Mouse (Mus musculus) kidney, postnatal 0 days (tissue): ENCODE results near the gene Ntsr1. TPM values are rescaled to one million over a fixed set of nuclear protein-coding genes. Genes with fewer than 3 reads are reported as not detected.

Experiments
- ATAC-seq: fragments of 200-750 bp; cut with Nextera tagmentation; replicated peaks from 2 replicates; pipeline ENCODE4 v1.8.0; 2017; ENCODE audit warnings: low read depth, moderate number of reproducible peaks, moderate TSS enrichment, moderate library complexity; ENCODE audit not compliant: low FRiP score
- DNase-seq: peaks from one replicate; pipeline ENCODE4 v3.0.0-alpha.2; 2016; ENCODE audit warnings: low spot score
- H3K27ac ChIP-seq: fragments of 300-500 bp; sonication (generic); 2 replicates; pipeline ENCODE4 v1.5.1; 2014; ENCODE audit warnings: mild to moderate bottlenecking
- H3K27me3 ChIP-seq: fragments of 300-500 bp; sonication (generic); 2 replicates; pipeline ENCODE4 v1.6.1; 2014; ENCODE audit warnings: low read length, mixed read lengths; ENCODE audit not compliant: insufficient read depth
- H3K36me3 ChIP-seq: fragments of 300-500 bp; sonication (generic); 2 replicates; pipeline ENCODE4 v1.6.1; 2014; ENCODE audit warnings: low read length, mixed read lengths; ENCODE audit not compliant: insufficient read depth
- H3K4me1 ChIP-seq: fragments of 300-500 bp; sonication (generic); replicated peaks from 2 replicates; pipeline ENCODE4 v1.6.1; 2014; ENCODE audit warnings: antibody characterized with exemption, low read length, mixed read lengths; ENCODE audit not compliant: insufficient read depth
- H3K4me2 ChIP-seq: fragments of 300-500 bp; sonication (generic); 2 replicates; pipeline ENCODE4 v1.6.1; 2014; ENCODE audit warnings: mild to moderate bottlenecking, low read length, moderate library complexity, mixed read lengths
- H3K4me3 ChIP-seq: fragments of 300-500 bp; sonication (generic); replicated peaks from 2 replicates; pipeline ENCODE4 v1.5.1; 2014; ENCODE audit warnings: low read depth, low read length
- H3K9ac ChIP-seq: fragments of 300-500 bp; sonication (generic); 2 replicates; pipeline ENCODE4 v1.6.1; 2014; ENCODE audit warnings: low read depth, low read length
- H3K9me3 ChIP-seq: fragments of 300-500 bp; sonication (generic); replicated peaks from 2 replicates; pipeline ENCODE4 v1.6.1; 2016; ENCODE audit warnings: low read length, inconsistent platforms, mixed read lengths
- CTCF ChIP-seq: IDR thresholded peaks from 2 replicates; pipeline ENCODE4 v1.5.1; 2016; ENCODE audit warnings: antibody characterized with exemption, low read depth, mild to moderate bottlenecking, moderate library complexity
- WGBS: fragments of 180-500 bp; shearing (Covaris S2); extraction: QIAGEN DNeasy Blood & Tissue Kit; methylation state at CpG from one replicate; pipeline ENCODE4 v1.1.7; 2014; 5-methylcytosine and 5-hydroxymethylcytosine counted together
- polyA plus RNA-seq: library from polyadenylated mRNA; unstranded; fragments of >200 nt; fragmentation: Nextera tagmentation; extraction: Ambion mirVana; gene quantifications from 2 replicates; pipeline ENCODE4 v1.2.1, GENCODE M21; 2015

The Ntsr1 gene
- polyA plus RNA-seq, 1 experiment from 2014 or later, result 4.4 TPM

DNA sequence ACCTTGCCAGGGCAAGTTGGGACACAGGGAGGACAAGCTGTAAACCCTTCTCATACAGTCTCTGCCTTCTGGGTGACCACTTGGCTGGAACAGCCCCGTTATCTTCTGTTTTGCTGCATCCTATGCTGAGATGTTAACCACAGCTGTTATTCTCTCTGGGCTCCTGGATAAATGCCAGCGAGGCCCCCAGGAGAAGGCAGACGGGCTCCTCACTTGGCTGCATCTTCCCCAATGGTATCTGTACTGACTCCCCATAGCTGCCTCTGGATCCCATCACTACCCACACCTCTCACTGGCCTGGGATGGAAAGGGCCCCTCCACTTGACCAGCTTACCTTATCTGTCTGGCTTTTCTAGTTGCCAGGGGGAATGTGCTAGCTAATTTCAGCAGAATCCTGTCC lies 13.2 kb downstream of the Ntsr1 start:
- no peak for ATAC-seq
- Histone ChIP-seq H3K27me3 (no peaks in the 10 kb centered on the region), H3K9me3 (no peaks in the 10 kb centered on the region), H3K4me2 (no peak overlapping the region), H3K9ac (no peak overlapping the region), H3K4me1 (0 out of 2 replicates have a peak, but pooled peaks cover 3% of the 10 kb centered on the region), H3K27ac (no peak overlapping the region), H3K36me3 (no peaks in the 10 kb centered on the region), H3K4me3 (no peak overlapping the region)
- TF ChIP-seq CTCF, result no peak
- DNase-seq, result no peak
- WGBS, result 54% methylated on average over 3 of the region's 3 CpGs

DNA sequence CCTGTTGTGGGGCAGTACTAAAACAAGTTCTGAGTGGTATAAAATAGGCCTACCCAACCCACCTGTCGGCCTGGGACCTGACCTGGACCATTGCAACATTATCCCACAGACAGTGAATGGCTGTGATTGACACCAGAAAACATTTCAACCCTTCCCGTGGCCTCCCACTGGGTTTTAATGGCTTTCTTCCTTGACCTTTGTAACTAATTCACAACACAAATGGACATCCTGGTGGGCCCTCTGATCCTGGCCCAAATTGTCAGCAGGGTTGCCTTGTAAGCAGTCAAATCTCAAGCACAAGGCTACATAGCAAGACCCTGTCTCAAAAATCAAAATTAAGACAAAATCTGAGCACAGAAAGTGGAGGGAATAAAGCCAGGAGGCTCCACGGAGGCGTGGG lies 14.1 kb downstream of the Ntsr1 start:
- no peak overlapping the region for H3K9ac ChIP-seq
- H3K27me3 ChIP-seq, result no peaks in the 10 kb centered on the region
- H3K4me2 ChIP-seq, result no peak overlapping the region
- H3K9me3 ChIP-seq, result no peaks in the 10 kb centered on the region
- no peak overlapping the region for H3K27ac ChIP-seq
- DNase-seq, result no peak
- TF ChIP-seq CTCF, result no peak
- ATAC-seq, result no peak
- 0 out of 2 replicates have a peak, but pooled peaks cover 3% of the 10 kb centered on the region for H3K4me1 ChIP-seq
- no peak overlapping the region for H3K4me3 ChIP-seq
- WGBS, result 54% methylated on average over 4 of the region's 4 CpGs
- H3K36me3 ChIP-seq, result no peaks in the 10 kb centered on the region

DNA sequence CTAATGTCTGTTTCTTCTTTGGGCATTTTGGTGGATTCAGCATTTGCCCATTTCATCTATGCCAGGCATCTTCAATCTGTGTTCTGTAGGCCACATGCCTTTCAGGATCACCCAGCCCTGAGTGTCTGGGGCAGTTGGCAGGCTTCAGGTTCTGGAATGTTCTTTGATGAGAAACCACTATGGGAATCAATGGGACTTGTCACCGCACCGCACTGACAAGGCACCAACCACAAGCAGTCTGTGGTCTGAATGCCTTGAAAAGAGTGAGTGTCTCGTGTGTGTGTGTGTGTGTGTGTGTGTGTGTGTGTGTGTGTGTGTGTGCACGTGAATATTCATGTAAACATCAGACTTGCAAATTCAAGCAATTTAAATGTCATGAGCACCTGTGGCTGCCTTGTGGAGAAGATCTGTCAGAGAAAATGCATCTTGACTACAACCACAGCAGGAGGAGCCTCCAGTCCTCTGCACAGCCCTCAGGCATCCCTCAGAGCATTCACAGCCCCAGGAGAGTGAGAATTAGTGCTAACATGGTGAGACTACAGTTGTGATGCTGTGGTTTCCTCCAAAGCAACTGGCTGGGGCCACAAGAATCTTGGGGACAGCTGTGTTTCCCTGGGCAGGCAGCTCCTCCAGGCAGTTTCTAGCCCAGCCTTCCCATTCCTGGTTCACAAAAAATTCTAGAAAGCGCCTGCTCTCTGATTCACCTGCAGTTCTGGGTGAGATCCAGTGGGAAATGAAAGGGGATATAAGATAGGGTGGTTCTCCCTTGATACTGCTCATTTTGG lies 21.9 kb downstream of the Ntsr1 start:
- DNase-seq, result no peak
- no peaks in the 10 kb centered on the region for H3K36me3 ChIP-seq
- H3K9ac ChIP-seq, result no peak overlapping the region
- H3K4me1 ChIP-seq, result no peaks in the 10 kb centered on the region
- H3K9me3 ChIP-seq, result no peaks in the 10 kb centered on the region
- no peaks in the 10 kb centered on the region for H3K27me3 ChIP-seq
- no peak overlapping the region for H3K27ac ChIP-seq
- TF ChIP-seq CTCF, result no peak
- no peak overlapping the region for H3K4me3 ChIP-seq
- no peak for ATAC-seq
- WGBS, result 86% methylated on average over 5 of the region's 5 CpGs
- no peak overlapping the region for H3K4me2 ChIP-seq

DNA sequence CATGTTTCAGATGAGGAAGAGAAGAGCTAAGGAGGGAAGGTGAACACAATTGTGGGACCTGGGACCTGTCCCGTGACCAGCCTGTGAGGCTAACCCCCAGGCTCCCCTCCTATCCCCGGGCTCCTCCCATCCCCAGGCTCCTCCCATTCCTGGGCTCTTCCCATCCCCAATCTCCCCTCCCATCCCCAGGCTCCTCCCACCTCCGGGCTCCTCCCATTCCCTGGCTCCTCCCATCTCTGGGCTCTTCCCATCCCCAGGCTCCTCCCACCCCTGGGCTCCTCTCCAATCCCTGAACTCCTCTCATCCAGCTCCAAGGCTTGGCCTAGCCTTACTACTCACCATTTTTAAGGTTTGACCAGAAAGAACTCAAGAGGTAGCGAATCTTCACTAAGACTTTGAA lies 23.0 kb downstream of the Ntsr1 start:
- no peaks in the 10 kb centered on the region for H3K9me3 ChIP-seq
- DNase-seq, result no peak

DNA sequence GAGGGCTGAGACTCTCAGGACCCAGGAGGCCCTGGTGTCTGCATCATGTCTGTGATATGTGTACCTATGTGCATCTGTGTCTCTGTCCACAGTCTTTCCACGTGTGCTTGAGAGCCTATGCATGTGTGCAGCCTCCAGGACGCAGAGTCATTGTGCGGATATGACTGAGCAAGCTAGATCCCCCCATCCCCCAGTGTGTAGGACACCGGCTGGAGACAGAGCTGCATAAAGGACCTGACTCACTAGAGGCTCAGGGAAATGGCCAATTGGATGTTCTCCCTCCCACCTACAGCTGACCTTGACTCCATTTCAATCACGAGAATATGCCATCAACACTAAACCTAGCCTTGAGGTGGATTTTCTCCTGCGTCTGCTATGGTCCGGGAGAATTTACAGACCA lies 27.7 kb downstream of the Ntsr1 start:
- H3K9ac ChIP-seq, result no peak overlapping the region
- H3K9me3 ChIP-seq, result no peaks in the 10 kb centered on the region
- no peak overlapping the region for H3K27ac ChIP-seq
- H3K4me1 ChIP-seq, result peaks cover 6% of the 10 kb centered on the region; the same call in 1 of the 2 replicates
- no peaks in the 10 kb centered on the region for H3K36me3 ChIP-seq
- ATAC-seq (no peak), DNase-seq (no peak)
- H3K4me3 ChIP-seq, result no peak overlapping the region
- 65% methylated on average over 7 of the region's 7 CpGs for WGBS
- no peak for TF ChIP-seq CTCF
- no peaks in the 10 kb centered on the region for H3K27me3 ChIP-seq
- no peak overlapping the region for H3K4me2 ChIP-seq

More for the DNA sequence above, 23.0 kb downstream of the Ntsr1 start:
- ATAC-seq, result 0 out of 2 replicates have a peak, but pooled peaks have one; percentile 10
- H3K9ac ChIP-seq, result no peak overlapping the region
- no peak overlapping the region for H3K4me2 ChIP-seq
- no peaks in the 10 kb centered on the region; the same call in 1 of the 2 replicates for H3K4me1 ChIP-seq
- no peak overlapping the region for H3K4me3 ChIP-seq
- no peak overlapping the region for H3K27ac ChIP-seq
- no peaks in the 10 kb centered on the region for H3K27me3 ChIP-seq
- WGBS, result 72% methylated on average over 4 of the region's 4 CpGs
- H3K36me3 ChIP-seq, result no peaks in the 10 kb centered on the region
- no peak for TF ChIP-seq CTCF

DNA sequence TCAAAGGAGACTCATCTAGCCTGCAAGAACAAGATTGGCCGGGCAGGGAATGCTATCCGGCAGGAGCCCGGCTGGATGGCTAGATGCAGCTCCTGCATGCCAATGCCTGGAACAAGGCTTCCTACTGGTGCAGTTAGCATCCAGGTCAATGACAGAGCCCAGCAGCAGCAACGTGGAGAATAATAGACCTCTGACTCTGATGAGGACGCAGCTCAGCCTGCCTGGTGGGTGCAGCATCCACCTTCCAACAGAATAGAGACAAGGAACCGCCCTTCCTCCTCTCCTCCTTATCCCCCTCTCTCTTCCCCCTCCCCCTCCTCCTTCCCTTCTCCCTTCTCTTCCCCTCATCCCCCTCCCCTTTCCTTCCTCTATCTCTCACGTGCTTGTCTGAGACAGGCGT lies 28.1 kb downstream of the Ntsr1 start:
- WGBS, result 27% methylated on average over 8 of the region's 8 CpGs
- TF ChIP-seq CTCF, result no peak
- Histone ChIP-seq H3K27me3 (no peaks in the 10 kb centered on the region), H3K27ac (no peak overlapping the region), H3K9ac (no peak overlapping the region), H3K9me3 (no peaks in the 10 kb centered on the region), H3K4me2 (no peak overlapping the region), H3K4me1 (peaks cover 6% of the 10 kb centered on the region; the same call in 1 of the 2 replicates), H3K36me3 (no peaks in the 10 kb centered on the region), H3K4me3 (no peak overlapping the region)
- no peak for DNase-seq
- ATAC-seq, result no peak

DNA sequence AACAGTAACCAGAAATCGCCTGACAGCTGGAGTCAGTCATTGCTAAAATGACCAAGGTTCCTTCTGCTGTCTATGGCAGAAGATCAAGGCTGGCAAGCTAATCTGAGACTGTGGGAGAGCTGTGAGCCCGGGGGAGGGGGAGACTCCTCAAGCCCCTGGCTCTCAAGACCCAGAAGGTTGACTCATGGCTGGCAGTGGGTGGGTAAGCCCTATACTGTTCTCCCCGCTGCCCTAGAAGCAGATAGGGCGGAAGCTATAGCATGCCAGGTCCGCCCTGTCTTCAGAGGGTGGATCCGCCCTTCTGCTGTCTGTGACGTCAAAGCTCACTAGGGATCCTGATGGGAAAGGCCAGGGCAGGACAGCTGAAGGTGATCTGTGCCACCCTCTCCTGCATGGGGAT lies 30.4 kb downstream of the Ntsr1 start:
- peak; percentile 51 for DNase-seq
- Histone ChIP-seq H3K9ac (no peak overlapping the region), H3K36me3 (no peaks in the 10 kb centered on the region), H3K9me3 (no peaks in the 10 kb centered on the region), H3K27ac (no peak overlapping the region), H3K4me2 (no peak overlapping the region; the same call in 1 of the 2 replicates), H3K4me3 (no peak overlapping the region), H3K27me3 (no peaks in the 10 kb centered on the region), H3K4me1 (peaks cover 6% of the 10 kb centered on the region; the same call in 1 of the 2 replicates)
- WGBS, result 21% methylated on average over 7 of the region's 7 CpGs
- 0 out of 2 replicates have a peak, but pooled peaks have one; percentile 38 for ATAC-seq
- TF ChIP-seq CTCF, result no peak
